Mouse (Mus musculus): ENCODE results near the gene Cer1.

GRCm38 (mm10) chr4:82882500-82882899, 2.4 kb downstream of the Cer1 start:
- no peak for TF ChIP-seq CTCF (IDR thresholded peaks at IDR 0.05; ENCODE audit: extremely low read depth, insufficient read depth, insufficient read length, insufficient replicate concordance)
- TF ChIP-seq POLR2A (IDR thresholded peaks at IDR 0.05; ENCODE audit: low read depth, low read length): no peak

Data from spleen, adult 2 months (tissue).